Mouse (Mus musculus): ENCODE results near the gene Scnn1b. TPM values are rescaled to one million over a fixed set of nuclear protein-coding genes. Genes with fewer than 3 reads are reported as not detected.

Scnn1b gene
- polyA plus RNA-seq (2012; rRNA removed) = 0.02 and 0.05 TPM in 2 replicates

GRCm38 (mm10) chr7:121864858-121865585 is at the start of gene Scnn1b:
TSS of gene Scnn1b (plus strand) at chr7:121865038.

Other genes starting within 250 kb of the Scnn1b start
- 1.4 and 1.5 TPM in 2 replicates for gene Usp31, start 157.8 kb upstream of the Scnn1b start, polyA plus RNA-seq (2012; rRNA removed)
- 0.02 TPM in 2 replicates for gene Scnn1g, start 130.6 kb upstream of the Scnn1b start, polyA plus RNA-seq (2012; rRNA removed)
- 6.8 and 8.2 TPM in 2 replicates for gene Cog7, start 116.7 kb downstream of the Scnn1b start, polyA plus RNA-seq (2012; rRNA removed)
- 17.7 and 23.9 TPM in 2 replicates for gene Gga2, start 156.2 kb downstream of the Scnn1b start, polyA plus RNA-seq (2012; rRNA removed)
- gene Ubfd1, start 202.1 kb downstream of the Scnn1b start, polyA plus RNA-seq (2012; rRNA removed) = 11.9 and 12.6 TPM in 2 replicates
- gene Ears2, start 202.2 kb downstream of the Scnn1b start, polyA plus RNA-seq (2012; rRNA removed) = 6.4 and 7.1 TPM in 2 replicates
- 75.8 and 95.0 TPM in 2 replicates for gene Ndufab1, start 236.8 kb downstream of the Scnn1b start, polyA plus RNA-seq (2012; rRNA removed)